ENCODE assay signal across 8 mouse cellular contexts in the genomic region with DNA sequence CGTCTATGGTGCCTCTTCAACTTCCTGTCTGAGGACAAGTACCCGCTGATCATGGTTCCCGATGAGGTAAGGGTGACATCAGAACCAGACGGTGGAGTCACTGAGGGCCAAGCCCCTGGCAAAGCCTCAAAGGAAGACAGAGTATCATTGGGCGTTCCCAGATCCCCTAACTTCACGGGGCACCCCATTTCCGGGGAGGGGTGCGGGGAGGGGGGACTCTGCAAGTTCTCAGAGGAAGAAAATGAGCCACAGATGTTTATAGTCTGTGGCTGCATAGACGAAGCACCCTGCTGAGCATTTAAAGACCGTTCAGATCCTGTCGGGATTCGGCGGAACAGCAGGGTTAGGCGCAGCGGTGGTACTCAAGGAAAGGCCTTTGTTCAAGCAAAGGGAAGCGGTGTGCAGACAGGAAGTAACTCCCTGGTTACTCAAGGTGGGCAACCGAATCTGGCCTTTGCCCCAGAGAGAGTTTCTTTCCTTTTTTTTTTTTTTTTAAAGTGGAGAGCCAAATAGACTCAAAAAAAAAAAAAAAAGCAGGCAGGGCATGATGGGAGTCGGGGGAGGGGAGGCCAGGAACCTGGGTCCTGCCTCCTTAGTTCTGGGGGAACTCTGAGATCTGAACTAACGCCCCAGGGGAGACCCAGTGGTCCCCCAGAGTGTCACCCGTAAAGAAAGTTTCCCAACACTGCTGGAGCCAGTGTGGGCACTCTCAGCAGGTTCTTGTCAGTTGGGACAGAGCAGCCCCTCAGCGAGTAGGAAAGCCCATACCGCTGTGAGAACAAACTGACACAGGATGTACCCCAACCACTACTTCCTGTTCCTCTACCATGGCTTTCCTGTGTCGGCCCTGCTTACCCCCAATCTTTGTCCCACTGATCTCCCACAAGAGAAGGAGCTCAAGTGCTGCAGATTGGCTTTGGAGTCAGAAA. TPM values are rescaled to one million over a fixed set of nuclear protein-coding genes. Genes with fewer than 3 reads are reported as not detected.
DNase-seq lines count a peak whose midpoint lies in the region; ATAC-seq and TF ChIP-seq lines count a peak whose summit lies in the region.

No protein-coding gene starts in this region.

- H3K27ac ChIP-seq in CH12.LX (ENCODE audit: insufficient read depth, low read depth) = peak overlapping the region; percentile 78
- no peak overlapping the region for H3K27ac ChIP-seq in heart, embryonic 11.5 days (ENCODE audit: low read depth, low read length)
- peak overlapping the region; percentile 37; the same call in 1 of the 2 replicates for H3K27ac ChIP-seq in lung, embryonic 15.5 days
- peak overlapping the region; percentile 29 for H3K27ac ChIP-seq in small intestine, adult 2 months (ENCODE audit: insufficient read depth, low read depth, low read length)

- WGBS in heart, embryonic 11.5 days (ENCODE audit: insufficient replicate concordance) = 20% methylated on average over 23 of the region's 23 CpGs
- WGBS in lung, embryonic 15.5 days = 19% methylated on average over 23 of the region's 23 CpGs
- WGBS in small intestine, adult 2 months = 27% methylated on average over 23 of the region's 23 CpGs

- dilution Hi-C loops in CH12.LX (cut with MboI; ENCODE audit: extremely low pct_ligation_motif_present, extremely low pct_unique_long_range_greater_than_20kb, low sequenced_read_pairs) = no loop called here

- H3K9me3 ChIP-seq in CH12.LX (replicated peaks; ENCODE audit: low read length) = no peaks in the 10 kb centered on the region
- H3K9me3 ChIP-seq in heart, embryonic 11.5 days (replicated peaks; ENCODE audit: control insufficient read depth, low read length) = no peaks in the 10 kb centered on the region
- H3K9me3 ChIP-seq in lung, embryonic 15.5 days = no peaks in the 10 kb centered on the region

- no peak overlapping the region for H3K4me3 ChIP-seq in CH12.LX (replicated peaks in 1 of 3; ENCODE audit: low read depth in 2 of 3, low read length in 2 of 3, poor library complexity in 1 of 3)
- no peak overlapping the region for H3K4me3 ChIP-seq in heart, embryonic 11.5 days (ENCODE audit: low read depth, low read length)
- H3K4me3 ChIP-seq in lung, embryonic 15.5 days = no peak overlapping the region
- H3K4me3 ChIP-seq in small intestine, adult 2 months (ENCODE audit: low read depth, low read length) = peak overlapping the region; percentile 23; the same call in 1 of the 2 replicates

- peak overlapping the region; percentile 51 for H3K4me2 ChIP-seq in CH12.LX (ENCODE audit: insufficient read depth, low read depth, poor library complexity, severe bottlenecking)
- peak overlapping the region; percentile 37 for H3K4me2 ChIP-seq in heart, embryonic 11.5 days
- peak overlapping the region; percentile 37 for H3K4me2 ChIP-seq in lung, embryonic 15.5 days

- no peaks in the 10 kb centered on the region for H3K27me3 ChIP-seq in CH12.LX (replicated peaks)
- H3K27me3 ChIP-seq in heart, embryonic 11.5 days (ENCODE audit: control insufficient read depth, insufficient read depth, low read length) = peaks cover 7% of the 10 kb centered on the region; the same call in 1 of the 2 replicates
- no peaks in the 10 kb centered on the region for H3K27me3 ChIP-seq in lung, embryonic 15.5 days
- no peaks in the 10 kb centered on the region; the same call in 1 of the 2 replicates for H3K27me3 ChIP-seq in small intestine, adult 2 months (ENCODE audit: control insufficient read depth, insufficient read depth, low read length)

- H3K36me3 ChIP-seq in CH12.LX (replicated peaks in 1 of 2; ENCODE audit: control insufficient read depth in 1 of 2, insufficient read depth in 1 of 2, low read length in 1 of 2) = peaks cover 45 to 74% of the 10 kb centered on the region in 2 experiments
- H3K36me3 ChIP-seq in heart, embryonic 11.5 days (ENCODE audit: control insufficient read depth, insufficient read depth, low read length) = no peaks in the 10 kb centered on the region
- no peaks in the 10 kb centered on the region for H3K36me3 ChIP-seq in lung, embryonic 15.5 days
- H3K36me3 ChIP-seq in small intestine, adult 2 months (ENCODE audit: control insufficient read depth, insufficient read depth, low read length) = no peaks in the 10 kb centered on the region

- no peak for TF ChIP-seq CTCF in CH12.LX (conservative IDR thresholded peaks at IDR 0.05 in 1 of 2, IDR thresholded peaks at IDR 0.05 in 1 of 2; ENCODE audit: low read depth in 2 of 2, low read length in 2 of 2)
- no peak for TF ChIP-seq CTCF in small intestine, adult 2 months (IDR thresholded peaks at IDR 0.05; ENCODE audit: extremely low read depth, insufficient read length, insufficient replicate concordance, low read depth, low read length)

- TF ChIP-seq POLR2A in CH12.LX (IDR thresholded peaks at IDR 0.05; ENCODE audit: low read depth, low read length) = no peak
- TF ChIP-seq POLR2A in small intestine, adult 2 months (IDR thresholded peaks at IDR 0.05; ENCODE audit: low read depth, low read length) = no peak

- no peaks in the 10 kb centered on the region; the same call in 1 of the 2 replicates for H3K79me2 ChIP-seq in CH12.LX (replicated peaks; ENCODE audit: control insufficient read depth, extremely low read depth, insufficient read depth, poor library complexity, severe bottlenecking)

- TF ChIP-seq RAD21 in CH12.LX (IDR thresholded peaks at IDR 0.05; ENCODE audit: low read depth, low read length) = no peak

- H3K9ac ChIP-seq in CH12.LX (ENCODE audit: insufficient read depth, low read depth) = peak overlapping the region; percentile 21; the same call in 1 of the 2 replicates
- H3K9ac ChIP-seq in heart, embryonic 11.5 days (ENCODE audit: low read depth, low read length) = peak overlapping the region; percentile 22; the same call in 1 of the 2 replicates
- no peak overlapping the region for H3K9ac ChIP-seq in lung, embryonic 15.5 days

- no peak for ATAC-seq in heart, embryonic 11.5 days (replicated peaks; ENCODE audit: insufficient number of reproducible peaks, low FRiP score, low TSS enrichment)
- ATAC-seq in lung, embryonic 15.5 days (ENCODE audit: borderline replicate concordance, extremely low read depth, low FRiP score, low TSS enrichment) = no peak

- peaks cover 23 to 49% of the 10 kb centered on the region in 2 experiments for H3K4me1 ChIP-seq in CH12.LX (ENCODE audit: control insufficient read depth in 1 of 2, insufficient read depth in 2 of 2)
- peaks cover 3% of the 10 kb centered on the region; the same call in 1 of the 2 replicates for H3K4me1 ChIP-seq in heart, embryonic 11.5 days (ENCODE audit: control insufficient read depth, insufficient read depth, low read length)
- peaks cover 14% of the 10 kb centered on the region for H3K4me1 ChIP-seq in lung, embryonic 15.5 days
- H3K4me1 ChIP-seq in small intestine, adult 2 months (ENCODE audit: control insufficient read depth, insufficient read depth, insufficient read length, low read length) = peaks cover 7% of the 10 kb centered on the region; the same call in 1 of the 2 replicates

- no peak for TF ChIP-seq EP300 in CH12.LX (IDR thresholded peaks at IDR 0.05; ENCODE audit: low read length)

- in situ Hi-C loops in CH12.LX (cut with MboI; ENCODE audit: low pct_ligation_motif_present, low pct_unique_long_range_greater_than_20kb, low sequenced_read_pairs) = loop anchor here (25.0 kb wide), 1 partner anchor 294 kb away; a partner anchor contains a TSS

- peak; percentile 56 for DNase-seq in adrenal gland, postnatal 14 days
- no peak for DNase-seq in adrenal gland, adult 2 months
- DNase-seq in CH12.LX (ENCODE audit: extremely low read depth) = no peak
- DNase-seq in right cerebral cortex, adult 2 months (ENCODE audit: low spot score in 2 of 2) = no peak
- no peak for DNase-seq in cerebellum, adult 11 months

TF ChIP-seq in CH12.LX, 34 proteins besides CTCF, POLR2A, EP300 and RAD21 (continues in another document):
- TF ChIP-seq ZC3H11A (IDR thresholded peaks at IDR 0.05; ENCODE audit: low read depth, low read length) = no peak
- peak; percentile 45; the same call in 1 of the 2 replicates for TF ChIP-seq CHD2 (IDR thresholded peaks at IDR 0.05; ENCODE audit: low read length)
- no peak for TF ChIP-seq TBP (conservative IDR thresholded peaks at IDR 0.05; ENCODE audit: low read depth, low read length)
- no peak for TF ChIP-seq JUN (IDR thresholded peaks at IDR 0.05; ENCODE audit: insufficient read depth, low read depth, low read length)
- TF ChIP-seq USF2 (conservative IDR thresholded peaks at IDR 0.05; ENCODE audit: low read depth, low read length) = no peak
- no peak for TF ChIP-seq CHD1 (IDR thresholded peaks at IDR 0.05; ENCODE audit: low read depth, low read length)
- peak; percentile 8; the same call in 1 of the 2 replicates for TF ChIP-seq IRF4 (IDR thresholded peaks at IDR 0.05; ENCODE audit: low read depth, low read length)

RNA-seq across cellular contexts. Expression of a gene that starts 10.4 kb away (rescaled TPM):
- total RNA-seq in adrenal gland, postnatal 14 days (2021) = 3.3 and 8.9 TPM in 2 replicates
- total RNA-seq in adrenal gland, adult 2 months (2021) = 1 to 10 TPM; 1.5 to 1.8 TPM
- polyA plus RNA-seq in adrenal gland, adult 2 months (2012; rRNA removed) = 2.8 and 3.3 TPM in 2 replicates
- total RNA-seq in CH12.LX (2012; rRNA removed) (56.9 and 81.8 TPM in 2 replicates), CH12.LX (2014; rRNA removed) (31.3 and 33.3 TPM in 2 replicates)
- polyA plus RNA-seq in CH12.LX (2012; ENCODE audit: insufficient read length, low read depth) = 53.6 and 57.4 TPM in 2 replicates
- polyA plus RNA-seq in heart, embryonic 11.5 days (2014; fragmentation: Nextera tagmentation; extraction: Ambion mirVana) = 2.6 and 2.8 TPM in 2 replicates
- 4.5 and 7.8 TPM in 2 replicates for polyA plus RNA-seq in lung, embryonic 15.5 days (2015; fragmentation: Nextera tagmentation; extraction: Ambion mirVana)
- polyA plus RNA-seq in small intestine, adult 2 months (2012; rRNA removed) = 4.0 and 7.0 TPM in 2 replicates

RNA-seq across cellular contexts. Expression of a gene that starts 14.5 kb away (rescaled TPM):
- total RNA-seq in adrenal gland, postnatal 14 days (2021) = 36.1 and 39.8 TPM in 2 replicates
- total RNA-seq in adrenal gland, adult 2 months (2021) = 10 to 100 TPM; 39.3 to 60.3 TPM
- 58.0 and 65.5 TPM in 2 replicates for polyA plus RNA-seq in adrenal gland, adult 2 months (2012; rRNA removed)
- total RNA-seq in CH12.LX (2012; rRNA removed) (4.1 and 7.3 TPM in 2 replicates), CH12.LX (2014; rRNA removed) (1.8 and 2.9 TPM in 2 replicates)
- polyA plus RNA-seq in CH12.LX (2012; ENCODE audit: insufficient read length, low read depth) = 12.7 and 15.5 TPM in 2 replicates
- 1.8 and 2.0 TPM in 2 replicates for polyA plus RNA-seq in heart, embryonic 11.5 days (2014; fragmentation: Nextera tagmentation; extraction: Ambion mirVana)
- 2.1 and 2.9 TPM in 2 replicates for polyA plus RNA-seq in lung, embryonic 15.5 days (2015; fragmentation: Nextera tagmentation; extraction: Ambion mirVana)
- 118 and 203 TPM in 2 replicates for polyA plus RNA-seq in small intestine, adult 2 months (2012; rRNA removed)

RNA-seq across cellular contexts. Expression of a gene that starts 41.1 kb away (rescaled TPM):
- 36.8 and 43.4 TPM in 2 replicates for total RNA-seq in adrenal gland, postnatal 14 days (2021)
- 10 to 100 TPM; 31.3 to 39.2 TPM for total RNA-seq in adrenal gland, adult 2 months (2021)
- polyA plus RNA-seq in adrenal gland, adult 2 months (2012; rRNA removed) = 118 and 122 TPM in 2 replicates
- total RNA-seq in CH12.LX (2012; rRNA removed) (7.6 and 14.7 TPM in 2 replicates), CH12.LX (2014; rRNA removed) (2.5 and 3.7 TPM in 2 replicates)
- 10.1 and 12.5 TPM in 2 replicates for polyA plus RNA-seq in CH12.LX (2012; ENCODE audit: insufficient read length, low read depth)
- 19.5 and 21.0 TPM in 2 replicates for polyA plus RNA-seq in heart, embryonic 11.5 days (2014; fragmentation: Nextera tagmentation; extraction: Ambion mirVana)
- polyA plus RNA-seq in lung, embryonic 15.5 days (2015; fragmentation: Nextera tagmentation; extraction: Ambion mirVana) = 39.1 and 41.8 TPM in 2 replicates
- 27.4 and 39.8 TPM in 2 replicates for polyA plus RNA-seq in small intestine, adult 2 months (2012; rRNA removed)
